Mouse (Mus musculus) bone marrow macrophage, adult 2 months (primary cell): ENCODE measurements at regions not wholly inside any gene's neighbourhood (a gene's known extent, or its start where the extent isn't known, plus 50 kb on each side); places are given as distances from the start of the nearest gene placed in this dataset.
A peak's percentile ranks its signal among the peaks of the same experiment; 100 is the strongest.

Experiments
- H3K27ac ChIP-seq: 2 replicates; pipeline ENCODE4 v1.5.1; 2012; ENCODE audit warnings: low read depth, low read length; ENCODE audit not compliant: insufficient read depth
- H3K4me1 ChIP-seq: 2 replicates; pipeline ENCODE4 v1.6.1; 2012; ENCODE audit warnings: low read length; ENCODE audit not compliant: control insufficient read depth, insufficient read depth
- H3K4me3 ChIP-seq: 2 replicates; pipeline ENCODE4 v1.5.1; 2012; ENCODE audit warnings: mild to moderate bottlenecking, low read length, moderate library complexity; ENCODE audit not compliant: insufficient read depth
- CTCF ChIP-seq: IDR thresholded peaks from 2 replicates; pipeline ENCODE4 v1.5.1; 2012; ENCODE audit warnings: low read depth, mild to moderate bottlenecking, low read length, moderate library complexity
- POLR2A ChIP-seq: IDR thresholded peaks from 2 replicates; pipeline ENCODE4 v1.6.1; 2012; ENCODE audit warnings: mild to moderate bottlenecking, low read depth, low read length, borderline replicate concordance

DNA sequence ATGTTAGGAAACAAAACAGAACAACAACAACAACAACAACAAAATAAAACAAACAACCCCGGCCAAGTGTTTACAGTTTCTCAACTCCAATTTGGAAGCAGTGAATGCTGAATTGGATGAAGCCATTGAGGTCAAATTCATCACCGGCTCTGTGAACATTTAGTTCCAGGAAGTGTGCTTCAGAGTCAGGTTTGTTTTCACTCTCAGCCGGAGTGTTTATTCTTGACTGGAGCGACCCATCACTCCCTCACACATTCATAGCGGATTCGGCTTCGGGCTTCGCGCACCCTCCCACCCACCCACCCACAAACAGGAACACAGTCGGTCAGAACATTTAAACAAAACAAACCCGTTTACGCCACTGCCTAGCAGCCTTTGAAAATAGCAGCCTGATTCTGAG lies 324.0 kb downstream of the Mtx2 start:
- TF ChIP-seq POLR2A (no peak), CTCF (no peak)
- Histone ChIP-seq H3K4me3 (no peak overlapping the region), H3K27ac (no peak overlapping the region), H3K4me1 (no peaks in the 10 kb centered on the region)

DNA sequence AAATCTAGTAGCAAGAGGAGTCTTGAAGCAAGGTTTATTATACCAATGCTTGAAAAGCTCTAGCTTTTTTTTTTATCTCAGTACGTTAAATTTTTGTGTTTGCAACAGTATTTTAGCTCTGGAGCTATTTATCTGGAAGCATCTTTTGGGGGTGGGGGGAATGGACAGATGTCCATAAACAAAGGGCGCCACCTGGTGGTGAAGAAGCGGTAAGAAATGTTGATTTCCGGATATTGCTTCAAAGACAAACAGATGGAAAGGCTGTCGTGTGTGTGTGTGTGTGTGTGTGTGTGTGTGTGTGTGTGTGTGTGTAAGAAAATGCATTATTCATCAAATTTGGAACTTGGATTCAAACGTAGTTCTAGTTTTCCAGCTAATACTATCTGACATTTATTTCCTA lies 325.4 kb downstream of the Mtx2 start:
- Histone ChIP-seq H3K27ac (no peak overlapping the region), H3K4me3 (no peak overlapping the region), H3K4me1 (no peaks in the 10 kb centered on the region)
- TF ChIP-seq POLR2A (no peak), CTCF (no peak)

DNA sequence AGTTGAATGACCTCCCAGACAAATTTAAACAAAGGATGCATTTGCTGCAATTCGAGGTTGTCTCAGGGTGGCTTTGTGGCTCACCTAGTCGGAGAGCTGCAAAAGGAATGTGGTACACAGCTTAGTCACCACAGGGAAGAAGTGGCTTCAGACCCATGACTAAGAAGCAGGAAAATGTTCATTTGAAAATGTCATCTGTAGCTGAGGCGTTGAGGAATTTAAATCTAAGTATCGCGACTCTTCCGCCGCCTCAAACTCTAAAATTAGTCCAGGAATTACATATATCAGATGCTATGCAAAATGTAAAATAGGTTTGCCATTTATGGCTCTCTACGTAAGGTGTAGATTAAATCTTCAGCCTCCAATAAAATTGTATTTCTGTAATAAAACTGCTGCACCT lies 325.9 kb downstream of the Mtx2 start:
- Histone ChIP-seq H3K4me1 (no peaks in the 10 kb centered on the region), H3K27ac (no peak overlapping the region), H3K4me3 (no peak overlapping the region)
- TF ChIP-seq CTCF (no peak), POLR2A (no peak)

DNA sequence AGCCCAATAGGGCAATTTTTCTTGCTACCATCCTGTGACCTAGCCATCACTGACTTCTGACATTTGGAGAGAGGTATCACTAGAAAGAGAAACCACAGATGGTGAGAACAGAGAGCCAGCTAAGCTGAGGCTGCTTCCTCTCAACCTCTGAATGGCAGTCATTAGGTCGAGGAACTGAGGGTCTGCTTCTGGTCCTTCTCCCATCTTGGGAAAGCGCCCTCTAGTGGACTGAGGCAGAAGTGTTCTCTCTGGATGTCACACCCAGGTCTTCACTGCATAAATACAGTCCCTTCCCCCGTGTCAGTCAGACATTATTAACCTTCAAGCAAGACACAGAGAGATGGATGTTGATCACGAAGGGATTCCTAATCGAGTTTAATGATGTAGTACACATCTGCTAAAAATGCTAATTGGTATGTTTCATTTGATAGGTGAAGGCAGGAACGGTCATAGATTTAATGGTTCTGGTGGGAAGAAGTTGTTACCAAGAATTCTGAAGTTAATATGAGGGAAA lies 326.9 kb downstream of the Mtx2 start:
- Histone ChIP-seq H3K4me3 (no peak overlapping the region), H3K27ac (no peak overlapping the region), H3K4me1 (no peaks in the 10 kb centered on the region)
- TF ChIP-seq CTCF (peak; percentile 73), POLR2A (no peak)

DNA sequence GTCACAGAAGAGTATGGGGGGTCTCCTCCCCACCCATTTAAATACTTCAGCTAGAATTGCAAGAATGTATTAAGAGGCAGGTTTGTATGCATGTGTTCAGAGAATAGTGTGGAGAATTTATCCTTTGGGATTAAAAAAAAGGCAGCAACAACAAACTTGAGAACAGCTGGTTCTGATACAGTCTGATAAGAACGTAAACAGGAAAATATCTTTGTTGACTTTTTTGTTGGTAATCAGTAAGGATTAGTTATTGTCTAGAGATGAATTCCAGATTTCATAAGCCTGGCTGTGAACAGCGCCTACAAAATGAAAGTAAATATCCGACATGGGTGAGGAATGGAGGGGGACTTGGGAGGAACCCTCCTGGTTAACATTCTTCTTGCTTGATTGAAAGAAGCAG lies 328.8 kb downstream of the Mtx2 start:
- H3K27ac ChIP-seq: no peak overlapping the region
- TF ChIP-seq CTCF: no peak
- no peak for TF ChIP-seq POLR2A
- no peaks in the 10 kb centered on the region for H3K4me1 ChIP-seq
- H3K4me3 ChIP-seq: no peak overlapping the region

DNA sequence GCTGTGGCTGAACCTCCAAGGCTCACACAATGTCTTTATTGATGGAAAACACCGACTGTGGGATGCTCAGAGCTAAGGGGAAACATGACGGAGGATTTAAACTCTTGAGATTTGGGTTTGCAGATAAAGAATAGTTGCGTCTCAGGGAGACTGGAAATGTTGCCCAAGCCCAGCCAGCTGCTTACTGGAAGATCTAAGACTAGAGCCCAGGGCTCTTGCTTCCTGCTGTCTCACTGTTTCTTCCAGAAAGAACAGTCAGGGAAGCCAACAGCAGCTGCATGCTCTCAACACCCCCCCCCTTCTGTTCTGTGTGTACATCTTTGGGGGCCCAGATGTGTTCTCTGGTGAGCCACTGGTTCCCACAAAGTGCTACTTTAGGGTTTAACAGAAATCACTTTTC lies 333.0 kb downstream of the Mtx2 start:
- no peak for TF ChIP-seq CTCF
- TF ChIP-seq POLR2A: no peak
- Histone ChIP-seq H3K4me3 (no peak overlapping the region), H3K27ac (no peak overlapping the region), H3K4me1 (no peaks in the 10 kb centered on the region)

DNA sequence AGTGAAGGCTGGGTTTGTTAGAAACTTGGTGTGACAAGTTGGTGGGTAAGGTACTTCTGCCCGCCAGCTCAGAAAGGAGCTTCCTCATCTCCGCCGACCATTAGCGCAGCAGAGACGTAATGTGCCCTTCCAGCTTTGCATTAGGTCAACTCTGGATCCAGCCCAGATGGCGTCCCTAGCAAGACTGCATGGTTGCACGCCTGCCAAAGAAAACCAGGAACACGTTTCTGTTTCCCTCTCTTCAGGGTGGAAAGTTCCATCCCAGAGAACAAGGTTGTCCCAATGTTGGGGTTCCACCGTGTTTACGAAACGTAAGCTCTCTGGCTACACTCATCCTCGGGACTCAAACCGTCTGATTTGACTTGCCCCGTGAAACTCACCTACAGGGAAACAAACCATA lies 335.5 kb downstream of the Mtx2 start:
- H3K4me3 ChIP-seq: no peak overlapping the region
- no peaks in the 10 kb centered on the region for H3K4me1 ChIP-seq
- no peak overlapping the region for H3K27ac ChIP-seq
- TF ChIP-seq CTCF (no peak), POLR2A (no peak)

DNA sequence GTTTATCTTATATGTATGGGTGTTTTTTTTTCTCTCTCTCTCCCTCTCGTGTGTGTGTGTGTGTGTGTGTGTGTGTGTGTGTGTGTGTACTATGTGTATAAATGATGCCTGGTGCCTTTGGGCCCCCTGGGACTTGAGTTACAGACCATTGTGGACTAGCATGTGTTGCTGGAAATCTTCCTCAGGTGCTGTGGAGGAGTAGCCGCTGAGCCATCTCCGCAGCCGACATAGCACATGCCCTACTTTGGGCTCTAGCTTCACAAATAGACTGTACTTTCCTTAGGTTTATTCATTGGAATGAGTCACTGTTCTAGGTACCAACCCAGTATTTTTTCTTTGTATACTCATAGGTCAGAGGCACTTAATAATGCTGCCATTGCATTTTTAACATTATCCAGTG lies 339.4 kb downstream of the Mtx2 start:
- TF ChIP-seq CTCF (no peak), POLR2A (no peak)
- Histone ChIP-seq H3K4me3 (no peak overlapping the region), H3K4me1 (no peaks in the 10 kb centered on the region), H3K27ac (no peak overlapping the region)

DNA sequence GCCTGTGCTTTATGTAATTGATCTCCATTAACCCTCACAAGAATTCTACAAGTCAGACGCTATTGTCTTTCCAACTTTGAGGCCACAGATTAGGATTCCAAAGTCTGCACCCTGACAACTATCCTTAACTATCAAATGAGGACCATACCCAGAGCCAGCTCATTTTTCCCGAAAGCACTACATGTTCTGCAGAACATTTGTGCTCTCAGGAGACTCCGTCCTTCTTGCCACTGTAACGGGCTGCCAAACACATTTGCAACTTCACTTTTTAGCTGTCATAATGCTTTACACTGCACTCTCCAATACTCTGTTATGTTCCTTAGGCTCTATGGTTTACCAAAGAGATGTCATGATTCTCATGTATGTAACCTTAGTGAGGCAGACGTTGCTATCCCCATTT lies 350.7 kb downstream of the Mtx2 start:
- Histone ChIP-seq H3K4me3 (no peak overlapping the region), H3K4me1 (no peaks in the 10 kb centered on the region), H3K27ac (no peak overlapping the region)
- no peak for TF ChIP-seq POLR2A
- no peak for TF ChIP-seq CTCF

DNA sequence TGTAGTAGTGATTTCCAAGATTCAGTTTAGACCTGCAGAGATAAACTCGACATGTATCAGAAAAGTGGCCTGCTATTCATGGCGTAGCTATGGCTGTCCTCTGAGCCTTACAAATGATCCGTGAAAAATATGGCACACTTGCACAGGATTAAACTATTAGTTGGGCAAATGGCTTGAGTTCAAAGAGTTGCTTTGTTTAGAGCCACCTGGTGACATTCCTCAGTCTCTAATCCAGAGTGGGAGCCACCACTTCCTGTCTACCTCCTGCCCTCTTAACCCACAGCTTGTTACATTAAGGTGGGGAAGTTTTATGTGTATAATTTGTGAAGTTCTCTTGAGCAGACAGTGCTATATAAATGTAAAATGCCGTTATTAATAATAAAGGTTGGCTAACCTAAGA lies 357.7 kb downstream of the Mtx2 start:
- no peak overlapping the region for H3K27ac ChIP-seq
- H3K4me1 ChIP-seq: no peaks in the 10 kb centered on the region
- no peak overlapping the region for H3K4me3 ChIP-seq
- TF ChIP-seq CTCF: no peak

DNA sequence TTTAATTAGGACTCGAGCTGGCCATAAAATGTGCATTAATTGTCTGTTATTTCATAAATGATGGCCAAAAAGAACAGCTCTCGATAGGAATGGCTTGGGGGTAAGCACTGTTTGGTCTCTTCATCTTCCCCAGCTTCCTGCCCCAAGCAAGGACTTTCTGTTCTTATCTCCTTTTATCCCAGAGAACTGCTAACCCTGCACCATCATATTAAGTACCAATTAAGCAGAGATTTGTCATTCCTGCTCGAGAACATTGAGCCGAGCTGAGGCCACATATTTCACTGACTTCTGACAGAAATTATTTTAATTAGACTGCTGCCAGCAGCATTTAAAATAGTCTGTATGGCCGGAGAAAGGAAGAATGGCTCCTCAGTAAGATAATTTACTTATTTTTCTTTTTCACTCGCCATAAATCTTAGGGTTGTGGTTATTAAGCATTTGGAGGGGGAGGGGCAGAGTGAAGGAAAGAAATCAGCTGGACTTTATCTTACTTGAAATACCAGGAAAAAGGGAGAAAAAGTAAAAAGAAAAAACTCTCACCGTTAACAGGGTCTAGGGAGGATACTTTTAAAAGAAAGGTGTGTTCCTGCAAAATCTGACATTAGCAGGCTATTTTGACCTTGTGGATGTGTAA lies 377.1 kb downstream of the Mtx2 start:
- Histone ChIP-seq H3K4me3 (no peak overlapping the region), H3K4me1 (no peaks in the 10 kb centered on the region), H3K27ac (no peak overlapping the region)
- TF ChIP-seq CTCF (no peak), POLR2A (no peak)
